Mouse (Mus musculus): ENCODE results near the gene Rhoh. TPM values are rescaled to one million over a fixed set of nuclear protein-coding genes. Genes with fewer than 3 reads are reported as not detected.

The Rhoh gene
- total RNA-seq, 1 experiment from 2014 or later = 161 TPM

GRCm38 (mm10) chr5:65916930-65917329 lies 55.9 kb downstream of the Rhoh start:
- no peak for ATAC-seq (ENCODE audit: extremely low read depth, insufficient number of reproducible peaks, low FRiP score, poor library complexity, severe bottlenecking)

DNA sequence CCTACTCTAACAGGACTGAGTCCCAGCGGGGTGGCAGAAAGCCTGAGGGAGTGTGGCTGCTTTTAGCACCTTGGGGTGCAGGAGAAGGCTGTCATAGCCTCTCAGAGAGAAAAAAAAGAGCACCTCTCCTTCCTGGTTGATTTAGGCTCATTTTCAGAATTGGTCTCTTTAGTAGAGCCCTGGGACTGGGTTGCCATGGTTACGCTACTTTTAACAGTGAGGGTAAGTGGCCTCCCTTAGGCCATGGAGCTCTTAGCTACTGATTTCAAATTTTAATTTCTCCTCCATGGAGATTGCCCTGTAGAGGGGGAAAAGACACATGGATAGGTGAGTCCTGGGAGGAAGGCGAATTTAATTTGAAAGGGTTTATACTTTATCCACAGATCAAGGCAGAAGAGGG lies 57.6 kb downstream of the Rhoh start:
- no peak for ATAC-seq (ENCODE audit: extremely low read depth, insufficient number of reproducible peaks, low FRiP score, poor library complexity, severe bottlenecking)

DNA sequence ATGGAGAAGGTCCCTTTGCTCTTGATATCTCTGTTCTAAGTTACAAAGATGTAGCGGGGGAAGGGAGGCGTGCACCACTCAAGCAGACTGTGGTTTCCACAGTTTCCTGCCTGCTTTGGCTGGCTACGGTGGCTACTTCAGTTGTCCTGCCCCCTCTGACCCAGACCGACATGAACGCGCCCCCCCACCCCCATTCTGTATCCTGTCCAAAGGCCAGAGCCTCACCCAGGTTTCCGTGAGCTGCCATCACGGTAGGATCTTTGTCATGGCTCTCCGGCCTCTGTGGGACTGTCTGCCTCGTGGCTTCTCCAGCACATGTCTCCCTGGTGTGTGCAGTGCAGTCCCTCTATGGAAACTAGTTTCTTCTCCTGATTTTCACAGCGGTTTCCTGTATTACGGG lies 58.3 kb downstream of the Rhoh start:
- peak; percentile 89 for ATAC-seq (ENCODE audit: extremely low read depth, insufficient number of reproducible peaks, low FRiP score, poor library complexity, severe bottlenecking)

- ATAC-seq (ENCODE audit: extremely low read depth, insufficient number of reproducible peaks, low FRiP score, poor library complexity, severe bottlenecking) = no peak
Measured at GRCm38 (mm10) chr5:65919904-65920303, 58.9 kb downstream of the Rhoh start.

GRCm38 (mm10) chr5:65920701-65921426 lies 59.9 kb downstream of the Rhoh start:
- ATAC-seq (ENCODE audit: extremely low read depth, insufficient number of reproducible peaks, low FRiP score, poor library complexity, severe bottlenecking) = no peak

- no peak for ATAC-seq (ENCODE audit: extremely low read depth, insufficient number of reproducible peaks, low FRiP score, poor library complexity, severe bottlenecking)
Measured at GRCm38 (mm10) chr5:65921477-65922138, 60.6 kb downstream of the Rhoh start.

DNA sequence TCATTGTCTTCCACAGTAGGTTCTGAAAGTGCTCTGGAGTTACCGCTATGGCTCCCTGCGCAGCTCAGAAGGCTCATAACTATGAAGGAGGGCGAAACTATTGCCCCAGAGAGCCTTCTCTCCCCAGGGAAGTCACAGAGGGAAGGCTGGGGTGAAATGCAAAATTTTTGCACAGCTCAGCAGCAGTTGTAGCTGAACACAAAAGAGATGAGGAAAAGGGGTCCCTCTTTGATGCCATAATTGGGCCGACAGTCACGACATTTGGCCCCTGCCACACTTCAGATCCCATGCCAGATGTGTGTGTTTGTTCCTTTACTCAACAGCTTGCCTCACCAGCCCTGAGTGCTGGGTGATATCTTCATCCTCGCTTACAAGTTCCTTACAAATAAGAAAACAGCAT lies 65.7 kb downstream of the Rhoh start:
- no peak for ATAC-seq (ENCODE audit: extremely low read depth, insufficient number of reproducible peaks, low FRiP score, poor library complexity, severe bottlenecking)

GRCm38 (mm10) chr5:65929162-65929561 lies 68.1 kb downstream of the Rhoh start:
- ATAC-seq (ENCODE audit: extremely low read depth, insufficient number of reproducible peaks, low FRiP score, poor library complexity, severe bottlenecking) = peak; percentile 90

- ATAC-seq (ENCODE audit: extremely low read depth, insufficient number of reproducible peaks, low FRiP score, poor library complexity, severe bottlenecking) = no peak
Measured at GRCm38 (mm10) chr5:65930171-65930570, 69.2 kb downstream of the Rhoh start.

GRCm38 (mm10) chr5:65933258-65933657 lies 72.2 kb downstream of the Rhoh start:
- no peak for ATAC-seq (ENCODE audit: extremely low read depth, insufficient number of reproducible peaks, low FRiP score, poor library complexity, severe bottlenecking)

DNA sequence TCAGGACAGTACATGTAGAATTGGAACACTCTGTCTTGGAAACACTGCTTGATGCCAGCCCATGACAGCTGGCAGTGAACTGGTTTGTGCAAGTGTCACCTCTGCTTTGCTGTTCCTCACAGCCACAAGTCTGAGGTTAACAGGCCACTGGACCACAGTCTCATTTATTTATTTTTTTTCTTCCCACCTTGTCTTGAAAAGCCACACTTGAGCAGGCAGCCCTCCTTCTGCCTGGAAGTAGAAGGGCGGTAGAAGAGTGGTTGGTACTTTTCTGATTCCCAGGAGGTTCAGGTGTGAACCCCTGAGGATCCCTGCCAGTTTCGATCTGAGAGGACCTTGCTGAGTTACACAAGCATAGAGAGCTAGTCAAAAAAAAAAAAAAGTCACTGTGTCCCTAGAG lies 72.8 kb downstream of the Rhoh start:
- no peak for ATAC-seq (ENCODE audit: extremely low read depth, insufficient number of reproducible peaks, low FRiP score, poor library complexity, severe bottlenecking)

- no peak for ATAC-seq (ENCODE audit: extremely low read depth, insufficient number of reproducible peaks, low FRiP score, poor library complexity, severe bottlenecking)
Measured at GRCm38 (mm10) chr5:65934783-65935182, 73.8 kb downstream of the Rhoh start, which contains the start of gene Chrna9. Chrna9 (plus strand) TSS chr5:65934921.

DNA sequence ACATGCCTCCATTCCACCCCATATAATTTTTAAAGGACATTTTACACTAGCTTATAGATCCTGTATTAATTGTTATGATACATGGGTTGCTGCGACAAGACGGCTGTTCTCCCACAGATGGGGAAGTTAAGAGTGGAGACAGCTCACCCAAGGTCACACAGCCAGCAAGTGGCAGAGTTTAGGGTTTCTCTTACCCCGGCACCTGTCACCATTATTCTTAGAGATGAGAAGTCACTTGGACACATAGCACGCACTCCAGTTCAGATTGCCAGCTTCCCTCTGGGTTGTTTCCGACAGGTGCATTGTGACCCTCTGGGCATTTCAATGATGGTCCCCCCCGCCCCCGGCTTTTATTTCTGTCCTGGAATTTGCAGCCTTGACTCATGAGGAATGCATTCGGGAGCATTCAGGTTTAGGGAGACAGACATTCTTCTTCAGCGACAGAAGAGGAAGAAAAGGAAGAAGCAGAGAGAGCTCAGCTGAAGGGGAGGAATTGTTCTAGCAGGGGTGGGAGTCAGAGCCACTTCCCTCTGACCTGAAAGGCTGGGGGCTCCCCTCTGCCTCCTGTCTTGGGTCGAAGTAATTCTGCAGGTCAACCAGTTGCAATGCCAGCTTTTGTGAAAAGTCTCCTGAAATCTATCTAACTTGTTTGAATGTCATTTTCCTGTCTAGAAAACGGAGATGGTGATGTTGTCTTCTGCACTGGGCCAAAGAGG lies 76.2 kb downstream of the Rhoh start:
- no peak for ATAC-seq (ENCODE audit: extremely low read depth, insufficient number of reproducible peaks, low FRiP score, poor library complexity, severe bottlenecking)

DNA sequence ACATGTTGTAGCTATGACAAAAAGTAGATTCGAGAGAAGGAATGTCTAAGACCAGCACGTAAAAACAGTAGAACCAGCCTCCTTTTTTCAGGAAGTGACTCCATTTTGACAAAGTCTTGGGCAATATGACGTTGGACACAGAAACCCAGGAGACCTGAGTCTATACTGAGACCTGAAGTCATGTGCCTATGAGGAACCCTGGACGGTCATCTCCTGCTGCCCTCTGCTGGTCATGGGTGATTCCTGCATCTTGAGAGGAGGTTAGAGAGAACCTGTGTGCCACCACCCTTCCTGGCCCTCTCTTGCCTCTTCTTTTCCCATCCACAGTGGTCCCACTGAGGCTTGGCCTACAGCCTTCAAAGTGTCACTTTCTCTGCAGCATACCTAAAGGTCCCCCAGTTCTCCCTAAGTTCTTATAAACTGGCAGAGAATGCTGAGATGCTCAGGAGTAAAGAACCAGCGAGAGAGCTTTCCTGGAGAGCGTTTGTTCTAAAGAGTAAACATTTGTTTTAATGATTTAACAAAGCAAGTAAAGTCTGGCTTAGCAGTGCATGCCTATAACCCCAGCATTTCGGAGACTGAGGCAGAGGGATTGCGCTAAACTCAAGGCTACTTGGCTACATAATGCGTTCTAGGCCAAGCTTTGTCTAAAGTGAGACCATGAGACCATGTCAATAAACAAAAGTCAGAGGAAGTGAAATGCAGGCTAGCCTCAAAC lies 77.1 kb downstream of the Rhoh start:
- peak; percentile 94 for ATAC-seq (ENCODE audit: extremely low read depth, insufficient number of reproducible peaks, low FRiP score, poor library complexity, severe bottlenecking)

DNA sequence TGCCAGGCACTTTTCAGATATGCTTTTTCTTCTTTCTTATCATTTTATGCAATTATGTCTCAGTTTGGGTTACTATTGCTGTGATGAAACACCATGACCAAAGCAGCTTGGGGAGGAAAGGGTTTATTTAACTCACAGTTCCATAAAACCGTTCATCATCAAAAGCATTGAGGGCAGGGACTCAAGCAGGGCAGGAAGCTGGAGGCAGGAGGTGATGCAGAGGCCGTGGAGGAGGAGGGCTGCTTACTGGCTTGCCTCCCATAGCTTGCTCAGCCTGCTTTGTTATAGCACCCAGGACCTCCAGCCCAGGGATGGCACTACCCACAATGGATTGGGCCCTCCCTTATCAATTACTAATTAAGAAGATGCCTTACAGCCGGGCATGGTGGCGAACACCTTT lies 80.1 kb downstream of the Rhoh start:
- no peak for ATAC-seq (ENCODE audit: extremely low read depth, insufficient number of reproducible peaks, low FRiP score, poor library complexity, severe bottlenecking)

Other genes with a start within 250 kb of the Rhoh start
- 224 and 259 TPM in 2 replicates for gene Pds5a, start 162.9 kb upstream of the Rhoh start, total RNA-seq (2017)
- gene N4bp2, start 97.7 kb upstream of the Rhoh start, total RNA-seq (2017) = 88.0 and 102 TPM in 2 replicates
- not detected in 2 replicates for gene Chrna9, start 73.7 kb downstream of the Rhoh start, total RNA-seq (2017)
- 5.4 and 5.5 TPM in 2 replicates for gene 9130230L23Rik, start 143.1 kb downstream of the Rhoh start, total RNA-seq (2017)

Data from neutrophil, adult 5-6 weeks (primary cell).